Mouse (Mus musculus) forelimb bud, embryonic 11.5 days (tissue): ENCODE measurements around the gene Lrrc72.

Experiments used
- DNase-seq: peaks from one replicate; pipeline ENCODE4 v3.0.0-alpha.2; 2012; ENCODE audit warnings: low read depth, low spot score

The Lrrc72 gene

DNA sequence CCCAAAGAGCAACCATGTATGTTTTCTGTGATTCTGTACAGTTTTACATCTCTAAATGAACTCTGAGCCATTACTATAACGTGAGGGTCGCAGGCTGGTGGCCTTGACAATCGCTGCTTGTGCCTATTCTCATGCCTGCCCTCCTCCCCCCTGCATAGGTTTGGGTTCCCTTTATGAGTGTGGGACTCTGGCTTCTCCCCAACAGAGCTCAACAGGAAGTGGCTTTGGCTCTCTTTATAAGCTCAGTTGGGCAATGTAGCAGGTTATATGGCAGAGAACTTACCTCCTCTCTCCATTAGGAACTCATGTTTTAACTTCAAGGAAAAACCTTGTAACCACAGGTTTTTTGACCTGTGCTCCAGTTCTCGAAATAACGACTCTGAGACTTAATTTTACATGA, 62.9 kb downstream of the Lrrc72 start:
- DNase-seq: no peak

DNA sequence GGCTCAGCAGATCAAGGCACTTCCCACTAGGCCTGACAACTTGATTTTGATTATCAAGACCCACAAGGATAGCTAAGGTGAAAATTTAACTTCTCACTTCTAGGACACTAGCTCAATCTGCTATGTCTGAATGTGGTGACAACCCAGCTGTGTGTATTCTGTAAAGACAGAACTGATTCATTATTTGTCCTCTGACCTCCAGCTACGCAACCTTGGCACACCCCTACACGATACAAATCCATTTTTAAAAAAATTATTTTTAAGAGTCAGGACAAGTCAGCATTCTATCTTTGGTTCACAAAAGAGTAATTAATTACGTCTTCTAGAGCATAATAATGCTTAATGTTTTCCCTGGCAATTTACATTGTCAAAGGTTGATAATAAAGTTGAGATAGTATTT, 63.6 kb downstream of the Lrrc72 start:
- DNase-seq: no peak

GRCm38 (mm10) chr12:36187081-36187480, 66.1 kb downstream of the Lrrc72 start:
- no peak for DNase-seq

- no peak for DNase-seq
Measured at GRCm38 (mm10) chr12:36182570-36182969, 70.6 kb downstream of the Lrrc72 start.

DNA sequence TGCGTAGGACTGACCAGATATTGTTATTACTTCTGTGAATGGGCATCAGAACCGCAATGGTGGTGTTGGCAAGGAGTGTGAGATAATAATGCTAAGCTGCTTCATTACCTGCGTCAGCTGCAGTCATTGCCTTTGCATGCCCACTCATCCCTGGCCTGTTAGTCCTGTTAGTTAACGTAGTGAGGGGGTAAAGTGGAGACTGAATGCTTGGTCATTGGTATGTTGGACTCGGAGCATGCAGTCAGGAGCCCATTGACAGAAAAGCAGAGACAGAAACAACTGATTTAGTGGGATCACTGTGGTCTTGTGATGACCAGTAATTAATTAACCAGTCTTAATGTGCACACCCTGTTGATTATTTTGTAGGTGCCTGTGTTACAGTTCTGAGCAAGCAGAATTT, 76.0 kb downstream of the Lrrc72 start:
- DNase-seq: no peak

- no peak for DNase-seq
Measured at GRCm38 (mm10) chr12:36165299-36165698, 87.9 kb downstream of the Lrrc72 start.

DNA sequence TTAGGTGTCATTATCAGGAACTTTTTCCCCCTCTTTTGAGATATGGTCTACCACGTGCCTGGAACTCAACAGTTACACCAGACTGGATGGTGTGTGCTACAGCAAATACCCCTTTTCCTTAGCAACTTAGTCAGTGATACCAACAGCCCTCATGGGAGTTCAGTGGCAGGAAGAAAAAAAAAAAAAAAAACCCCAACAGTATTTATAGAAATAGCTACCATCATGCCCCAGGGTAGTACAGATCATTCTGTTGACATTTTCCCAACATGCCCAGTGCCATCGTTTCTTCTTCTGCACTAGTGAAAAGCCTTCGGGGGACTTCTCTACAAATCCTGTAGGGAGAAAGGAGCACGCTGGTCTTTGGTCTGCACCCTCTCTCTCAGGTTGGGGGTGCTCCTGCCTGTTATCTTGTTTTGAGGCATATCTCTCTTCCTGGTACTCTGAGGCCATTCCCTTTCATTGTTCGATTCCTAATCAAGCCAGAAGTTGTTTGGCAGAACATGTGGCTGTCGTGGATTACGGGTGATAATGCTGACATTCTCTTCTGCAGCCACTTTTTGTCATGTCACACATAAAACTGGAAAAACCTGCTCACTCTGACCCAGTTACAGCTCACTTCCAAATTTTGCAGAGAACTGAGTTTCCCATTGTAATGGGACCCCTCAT, 88.9 kb downstream of the Lrrc72 start:
- DNase-seq: no peak
